Mouse (Mus musculus): ENCODE results near the gene Atp11a. TPM values are rescaled to one million over a fixed set of nuclear protein-coding genes. Genes with fewer than 3 reads are reported as not detected.

Gene Atp11a
- polyA plus RNA-seq, 1 experiment from 2014 or later = 23.3 TPM

GRCm38 (mm10) chr8:12774872-12775298 is 18.1 kb downstream of the Atp11a start:
- peak overlapping the region; percentile 82 for H3K27ac ChIP-seq (ENCODE audit: low read depth, low read length)
- H3K27me3 ChIP-seq (replicated peaks; ENCODE audit: control insufficient read depth, insufficient read depth, low read length) = no peaks in the 10 kb centered on the region
- no peak; the same call in 1 of the 2 replicates for TF ChIP-seq CTCF (IDR thresholded peaks at IDR 0.05; ENCODE audit: low read depth)
- peak; percentile 74 for ATAC-seq
- no peak overlapping the region for H3K4me2 ChIP-seq (replicated peaks; ENCODE audit: low read depth)
- WGBS = 33% methylated on average over 4 of the region's 4 CpGs
- no peaks in the 10 kb centered on the region for H3K36me3 ChIP-seq (ENCODE audit: control insufficient read depth, insufficient read depth)
- H3K4me3 ChIP-seq (ENCODE audit: low read depth, low read length) = no peak overlapping the region
- H3K9ac ChIP-seq (ENCODE audit: low read depth, low read length) = no peak overlapping the region
- peaks cover 16% of the 10 kb centered on the region; the same call in 1 of the 2 replicates for H3K4me1 ChIP-seq (replicated peaks; ENCODE audit: control insufficient read depth, insufficient read depth, low read length)
- H3K9me3 ChIP-seq (ENCODE audit: control insufficient read depth) = no peaks in the 10 kb centered on the region

DNA sequence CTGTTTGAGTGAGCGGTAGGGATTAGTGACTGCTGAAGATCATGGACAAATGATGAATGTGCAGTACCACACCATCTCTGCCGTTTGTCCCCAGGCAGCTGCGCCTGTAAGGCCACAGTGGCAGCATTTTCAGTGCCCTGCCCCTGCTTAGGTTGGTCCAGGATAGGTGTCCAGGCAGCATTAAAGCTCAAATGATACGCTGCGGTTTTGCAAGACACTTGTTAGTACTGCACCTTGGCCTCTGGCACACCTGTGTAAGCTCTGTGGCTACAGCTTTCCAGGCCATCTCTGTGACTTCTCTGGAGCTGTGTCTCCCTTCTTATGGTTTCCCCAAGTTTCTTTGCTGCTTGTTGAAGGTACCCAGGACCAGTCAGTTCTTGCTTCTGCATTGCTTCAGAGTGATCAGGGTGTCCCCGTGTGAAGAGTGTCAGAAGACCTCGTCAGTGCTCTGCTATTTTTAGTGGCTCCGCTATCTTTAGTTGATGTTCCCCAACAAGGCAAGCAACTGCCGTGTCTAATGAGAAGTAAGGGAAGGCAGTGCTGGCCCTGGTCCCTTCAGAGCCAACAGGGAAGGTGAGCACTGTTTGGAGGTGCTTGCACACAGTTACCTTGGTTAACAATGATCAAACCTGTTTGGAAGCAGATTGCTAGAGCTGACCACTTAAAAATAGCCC is 18.6 kb downstream of the Atp11a start:
- no peaks in the 10 kb centered on the region for H3K36me3 ChIP-seq (ENCODE audit: control insufficient read depth, insufficient read depth)
- peaks cover 16% of the 10 kb centered on the region; the same call in 1 of the 2 replicates for H3K4me1 ChIP-seq (replicated peaks; ENCODE audit: control insufficient read depth, insufficient read depth, low read length)
- H3K27ac ChIP-seq (ENCODE audit: low read depth, low read length) = peak overlapping the region; percentile 82
- ATAC-seq = peak; percentile 49
- no peak overlapping the region for H3K4me2 ChIP-seq (replicated peaks; ENCODE audit: low read depth)
- H3K9me3 ChIP-seq (ENCODE audit: control insufficient read depth) = no peaks in the 10 kb centered on the region
- H3K4me3 ChIP-seq (ENCODE audit: low read depth, low read length) = no peak overlapping the region
- H3K27me3 ChIP-seq (replicated peaks; ENCODE audit: control insufficient read depth, insufficient read depth, low read length) = no peaks in the 10 kb centered on the region
- 44% methylated on average over 9 of the region's 9 CpGs for WGBS
- TF ChIP-seq CTCF (IDR thresholded peaks at IDR 0.05; ENCODE audit: low read depth) = no peak
- H3K9ac ChIP-seq (ENCODE audit: low read depth, low read length) = no peak overlapping the region

DNA sequence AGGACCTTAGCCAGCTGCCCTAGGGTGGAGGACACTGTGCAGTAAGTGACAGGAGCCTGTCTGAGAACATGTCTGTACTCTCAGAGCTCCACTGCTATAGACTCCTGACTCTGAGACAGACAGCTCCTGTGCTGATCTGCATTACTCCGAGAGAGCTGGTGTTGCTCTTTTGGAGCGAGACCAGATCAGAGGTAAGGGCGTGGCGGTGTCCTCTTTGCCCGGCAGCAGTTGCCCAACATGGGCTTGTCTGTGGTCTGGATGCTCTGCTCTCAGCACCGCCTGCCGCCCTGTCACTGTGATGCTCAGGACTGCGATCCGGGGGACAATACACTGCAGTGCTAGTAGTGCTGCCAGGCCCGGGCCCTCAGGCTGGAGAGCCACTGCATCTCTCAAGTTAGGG is 19.4 kb downstream of the Atp11a start:
- WGBS = 70% methylated on average over 10 of the region's 10 CpGs
- no peak overlapping the region for H3K4me3 ChIP-seq (ENCODE audit: low read depth, low read length)
- H3K9me3 ChIP-seq (ENCODE audit: control insufficient read depth) = no peaks in the 10 kb centered on the region
- H3K27me3 ChIP-seq (replicated peaks; ENCODE audit: control insufficient read depth, insufficient read depth, low read length) = no peaks in the 10 kb centered on the region
- ATAC-seq = no peak
- no peak for TF ChIP-seq CTCF (IDR thresholded peaks at IDR 0.05; ENCODE audit: low read depth)
- H3K4me1 ChIP-seq (replicated peaks; ENCODE audit: control insufficient read depth, insufficient read depth, low read length) = peaks cover 16% of the 10 kb centered on the region; the same call in 1 of the 2 replicates
- H3K27ac ChIP-seq (ENCODE audit: low read depth, low read length) = peak overlapping the region; percentile 82
- H3K4me2 ChIP-seq (replicated peaks; ENCODE audit: low read depth) = no peak overlapping the region
- no peak overlapping the region for H3K9ac ChIP-seq (ENCODE audit: low read depth, low read length)
- no peaks in the 10 kb centered on the region for H3K36me3 ChIP-seq (ENCODE audit: control insufficient read depth, insufficient read depth)

DNA sequence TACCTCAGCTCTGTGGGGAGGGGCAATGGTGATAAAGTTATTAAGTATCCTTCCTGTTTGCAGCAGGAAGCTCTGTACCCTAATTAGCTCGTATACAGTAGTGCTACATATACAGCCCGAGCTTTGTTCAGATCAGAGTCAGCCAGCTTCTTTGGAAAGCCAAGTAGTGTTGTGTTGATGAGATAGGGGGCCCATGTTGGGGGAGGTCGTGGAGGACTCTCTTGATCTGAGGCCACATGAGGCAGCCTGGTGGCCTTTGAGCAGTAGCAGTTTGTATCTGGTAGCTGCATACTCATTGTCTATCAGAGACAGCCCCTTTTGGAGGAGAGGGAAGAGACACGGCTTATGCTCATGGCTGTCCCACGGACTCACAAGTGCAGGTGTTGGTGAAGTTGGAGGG is 20.4 kb downstream of the Atp11a start:
- no peaks in the 10 kb centered on the region for H3K36me3 ChIP-seq (ENCODE audit: control insufficient read depth, insufficient read depth)
- H3K4me1 ChIP-seq (replicated peaks; ENCODE audit: control insufficient read depth, insufficient read depth, low read length) = peaks cover 16% of the 10 kb centered on the region; the same call in 1 of the 2 replicates
- no peaks in the 10 kb centered on the region for H3K9me3 ChIP-seq (ENCODE audit: control insufficient read depth)
- peak overlapping the region; percentile 82 for H3K27ac ChIP-seq (ENCODE audit: low read depth, low read length)
- no peak overlapping the region for H3K4me3 ChIP-seq (ENCODE audit: low read depth, low read length)
- H3K9ac ChIP-seq (ENCODE audit: low read depth, low read length) = no peak overlapping the region
- no peak overlapping the region for H3K4me2 ChIP-seq (replicated peaks; ENCODE audit: low read depth)
- 37% methylated on average over 5 of the region's 5 CpGs for WGBS
- no peak for ATAC-seq
- H3K27me3 ChIP-seq (replicated peaks; ENCODE audit: control insufficient read depth, insufficient read depth, low read length) = no peaks in the 10 kb centered on the region
- TF ChIP-seq CTCF (IDR thresholded peaks at IDR 0.05; ENCODE audit: low read depth) = no peak

DNA sequence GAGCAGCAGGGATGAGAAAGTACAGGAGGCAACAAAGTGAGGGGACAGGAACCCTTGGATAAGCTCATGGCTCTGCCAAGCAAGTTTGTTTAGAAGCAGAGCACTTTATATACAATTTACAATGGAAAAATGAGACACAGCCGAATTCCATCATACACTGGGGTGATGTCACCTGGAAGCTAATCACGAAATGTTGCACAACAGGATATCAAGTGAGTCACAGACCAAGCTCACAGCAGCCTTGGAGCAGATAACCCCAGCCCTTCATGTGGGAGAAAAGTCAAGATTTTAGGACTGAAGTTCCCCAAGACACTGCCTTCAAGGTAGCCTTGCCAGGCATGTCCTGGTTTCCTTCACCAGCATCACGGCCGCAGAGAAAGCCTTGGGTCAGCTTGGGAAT is 22.7 kb downstream of the Atp11a start:
- peak; percentile 32; the same call in 1 of the 2 replicates for ATAC-seq
- H3K9me3 ChIP-seq (ENCODE audit: control insufficient read depth) = no peaks in the 10 kb centered on the region
- TF ChIP-seq CTCF (IDR thresholded peaks at IDR 0.05; ENCODE audit: low read depth) = no peak

DNA sequence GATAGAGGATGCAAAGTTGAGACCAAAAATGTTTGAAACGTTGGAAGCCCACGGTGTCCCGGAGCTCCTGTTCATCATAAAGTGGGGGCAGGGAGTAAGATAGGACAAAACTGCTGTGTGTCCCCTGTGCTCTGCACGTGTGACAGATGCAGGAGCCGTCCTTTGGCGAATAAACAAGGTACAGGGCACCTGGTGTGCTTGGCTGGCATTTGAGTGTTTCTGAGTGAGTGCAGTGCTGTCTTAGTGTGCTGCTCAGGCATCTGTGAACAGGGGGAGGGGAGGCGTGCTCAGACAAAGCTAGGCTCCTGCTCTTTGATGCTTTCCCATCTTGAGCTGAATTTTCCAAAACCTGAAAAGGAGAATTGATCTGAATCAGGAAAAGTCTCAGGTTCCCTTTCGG is 28.7 kb downstream of the Atp11a start:
- no peak overlapping the region for H3K4me3 ChIP-seq (ENCODE audit: low read depth, low read length)
- ATAC-seq = no peak
- WGBS = 64% methylated on average over 8 of the region's 8 CpGs
- H3K27me3 ChIP-seq (replicated peaks; ENCODE audit: control insufficient read depth, insufficient read depth, low read length) = no peaks in the 10 kb centered on the region
- H3K9ac ChIP-seq (ENCODE audit: low read depth, low read length) = no peak overlapping the region
- no peak overlapping the region for H3K27ac ChIP-seq (ENCODE audit: low read depth, low read length)
- H3K9me3 ChIP-seq (ENCODE audit: control insufficient read depth) = no peaks in the 10 kb centered on the region
- no peak for TF ChIP-seq CTCF (IDR thresholded peaks at IDR 0.05; ENCODE audit: low read depth)
- peaks cover 4% of the 10 kb centered on the region; the same call in 1 of the 2 replicates for H3K36me3 ChIP-seq (ENCODE audit: control insufficient read depth, insufficient read depth)
- H3K4me1 ChIP-seq (replicated peaks; ENCODE audit: control insufficient read depth, insufficient read depth, low read length) = no peaks in the 10 kb centered on the region
- H3K4me2 ChIP-seq (replicated peaks; ENCODE audit: low read depth) = no peak overlapping the region

More for the DNA sequence above, 22.7 kb downstream of the Atp11a start:
- peak overlapping the region; percentile 46; the same call in 1 of the 2 replicates for H3K27ac ChIP-seq (ENCODE audit: low read depth, low read length)
- H3K9ac ChIP-seq (ENCODE audit: low read depth, low read length) = no peak overlapping the region; the same call in 1 of the 2 replicates
- H3K36me3 ChIP-seq (ENCODE audit: control insufficient read depth, insufficient read depth) = peaks cover 4% of the 10 kb centered on the region; the same call in 1 of the 2 replicates
- H3K4me1 ChIP-seq (replicated peaks; ENCODE audit: control insufficient read depth, insufficient read depth, low read length) = peaks cover 16% of the 10 kb centered on the region; the same call in 1 of the 2 replicates
- no peaks in the 10 kb centered on the region for H3K27me3 ChIP-seq (replicated peaks; ENCODE audit: control insufficient read depth, insufficient read depth, low read length)
- no peak overlapping the region for H3K4me2 ChIP-seq (replicated peaks; ENCODE audit: low read depth)
- 45% methylated on average over 4 of the region's 4 CpGs for WGBS
- H3K4me3 ChIP-seq (ENCODE audit: low read depth, low read length) = no peak overlapping the region

All from intestine, postnatal 0 days (tissue).